Mouse (Mus musculus): Measurements from ENCODE around the gene Fam184b.
A peak's percentile ranks its signal among the peaks of the same experiment; 100 is the strongest.

Gene Fam184b

DNA sequence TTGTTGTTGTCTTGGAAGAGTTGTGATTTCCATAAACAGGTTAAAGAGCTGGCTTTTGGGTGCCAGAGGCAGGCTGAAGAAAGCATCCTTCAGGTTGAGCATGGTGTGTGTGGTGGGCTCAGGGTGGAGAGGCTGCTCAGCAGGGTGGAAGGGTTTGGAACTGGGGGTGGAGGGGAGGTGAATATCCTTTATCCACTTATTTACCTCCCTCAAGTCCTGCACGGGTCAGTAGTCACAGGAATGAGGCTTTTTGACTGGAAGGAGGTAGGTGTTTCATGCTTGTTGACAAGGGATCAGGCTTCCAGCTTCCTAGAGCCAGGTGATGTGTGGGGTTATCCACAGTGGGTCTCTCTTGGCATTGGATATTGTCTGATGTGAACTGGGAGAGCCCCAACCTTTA, 124.8 kb downstream of the Fam184b start:
- DNase-seq (ENCODE audit: low spot score in 2 of 2), result no peak

DNA sequence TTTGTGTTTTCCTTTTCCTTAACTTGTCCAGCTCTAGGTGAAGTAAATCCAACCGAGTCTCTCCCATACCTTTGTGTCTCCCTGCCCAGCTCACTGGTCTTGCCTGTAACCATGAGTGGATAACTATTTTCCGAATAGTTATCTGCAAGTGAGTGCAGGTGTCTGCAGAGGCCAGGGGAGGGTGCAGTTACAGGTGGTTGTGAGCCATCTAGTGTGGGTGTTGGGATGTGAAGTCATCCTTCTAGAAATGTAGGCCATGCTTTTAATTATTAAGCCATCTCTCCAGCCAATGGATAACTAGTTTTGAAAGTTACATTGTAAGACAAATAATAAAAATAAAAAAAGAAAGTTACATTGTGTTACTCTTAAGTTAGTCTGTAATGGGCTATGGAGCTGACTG, 125.9 kb downstream of the Fam184b start:
- DNase-seq (ENCODE audit: low spot score in 2 of 2), result no peak

DNA sequence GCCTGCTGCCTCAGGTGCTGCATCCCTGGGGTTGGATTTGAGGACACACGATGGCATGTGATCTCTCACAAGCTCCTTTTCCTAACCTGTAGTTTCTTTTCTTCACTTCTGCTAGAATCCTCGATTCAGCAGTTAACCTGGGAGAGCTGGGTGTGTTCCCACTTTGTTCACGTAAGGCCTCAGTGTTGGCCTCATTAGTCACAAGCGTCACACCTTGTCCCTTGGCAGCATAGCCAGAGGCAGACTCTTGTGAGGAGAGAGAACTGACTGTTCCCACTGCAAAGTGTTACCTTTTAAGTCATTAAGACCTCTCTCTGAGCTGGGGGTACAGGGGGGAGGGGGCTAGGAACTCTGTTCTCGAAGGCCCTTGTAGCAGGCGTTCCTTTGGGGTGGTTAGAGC, 126.5 kb downstream of the Fam184b start:
- DNase-seq (ENCODE audit: low spot score in 2 of 2), result no peak

DNA sequence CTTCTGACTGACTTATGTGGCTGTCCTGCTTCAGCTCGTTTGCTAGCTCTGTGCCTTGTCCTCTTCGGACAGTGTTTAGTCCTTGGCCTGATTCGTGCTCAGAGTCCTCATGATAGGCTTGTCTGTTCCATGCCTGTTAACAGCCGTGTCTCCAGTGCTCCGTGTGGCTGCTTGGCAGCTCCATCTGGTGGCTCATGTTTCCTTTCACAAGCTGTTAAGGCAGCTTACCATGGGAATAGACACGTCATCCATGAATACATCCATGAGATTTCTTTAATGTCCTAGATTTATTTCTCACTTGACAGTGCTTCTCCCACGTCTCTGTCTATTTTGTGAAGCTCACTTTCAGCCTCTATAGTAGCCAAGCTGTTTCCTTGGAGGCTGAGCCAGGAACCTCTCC, 129.3 kb downstream of the Fam184b start:
- no peak for DNase-seq (ENCODE audit: low spot score in 2 of 2)

DNA sequence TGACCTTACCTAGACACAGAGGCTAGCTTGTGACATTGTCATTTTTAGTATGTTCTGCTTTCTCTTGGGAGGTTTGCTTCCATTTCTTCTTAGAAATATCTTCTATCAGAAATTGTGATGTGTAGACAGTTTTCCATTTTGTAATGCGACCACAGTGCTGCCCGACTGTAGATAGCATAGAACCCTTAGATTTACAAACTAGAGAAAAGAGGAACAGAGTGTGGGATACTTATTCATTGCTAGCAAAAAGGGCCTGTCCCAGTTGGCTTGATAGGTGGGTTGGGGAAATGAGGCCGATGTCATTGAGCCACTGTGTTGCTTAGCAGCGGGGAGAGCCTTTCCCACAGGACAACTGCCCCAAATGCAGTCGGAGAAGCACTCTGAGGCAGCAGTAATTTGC, 141.8 kb downstream of the Fam184b start:
- DNase-seq (ENCODE audit: low spot score in 2 of 2), result no peak

DNA sequence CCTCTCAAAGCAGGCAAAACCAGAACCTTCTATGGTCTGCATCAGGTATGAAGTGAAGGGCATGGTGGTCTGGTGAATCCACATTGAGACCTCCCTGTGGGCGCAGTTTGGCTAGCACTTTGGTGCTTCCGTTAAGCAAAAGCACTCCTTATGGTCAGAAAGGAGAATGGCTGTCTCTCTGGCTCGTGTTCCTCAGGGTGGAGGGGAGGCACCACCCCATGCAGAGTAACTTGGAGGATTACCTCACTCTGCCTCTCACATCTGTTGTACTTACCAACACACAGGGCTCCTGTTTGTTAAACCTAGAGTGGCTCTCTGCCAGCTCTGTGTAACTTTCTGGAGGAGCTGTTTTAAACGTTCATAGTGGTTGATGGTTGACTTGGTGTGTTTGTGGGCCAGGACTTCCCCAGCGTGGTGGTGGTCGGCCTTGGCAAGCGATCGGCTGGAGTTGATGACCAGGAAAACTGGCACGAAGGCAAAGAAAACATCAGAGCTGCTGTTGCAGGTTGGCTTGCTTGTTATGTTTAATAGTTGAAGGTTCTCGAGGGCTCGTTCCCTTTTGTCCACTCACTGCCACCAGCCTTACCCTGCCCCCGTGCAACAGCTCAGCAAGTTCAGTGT, 142.4 kb downstream of the Fam184b start:
- no peak for DNase-seq (ENCODE audit: low spot score in 2 of 2)

DNA sequence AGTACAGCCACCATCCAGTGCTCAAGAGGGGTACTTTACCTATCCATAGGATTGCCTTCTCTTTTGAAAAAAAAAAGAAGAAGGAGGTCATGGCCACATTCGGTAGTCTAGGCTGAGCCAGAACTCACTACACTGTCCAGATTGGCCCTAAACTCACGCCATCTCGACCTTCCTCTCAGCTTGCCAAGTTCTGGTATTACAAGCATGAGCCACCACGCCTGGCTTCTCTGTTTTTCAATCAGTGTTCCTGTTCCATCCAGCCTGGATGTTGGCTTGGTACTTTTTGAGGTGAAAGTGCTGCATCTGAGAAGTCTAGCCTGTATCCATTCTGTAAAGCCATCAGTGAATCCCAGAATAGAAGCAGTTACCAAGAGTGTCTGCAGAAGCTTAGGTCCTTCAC, 142.9 kb downstream of the Fam184b start:
- no peak for DNase-seq (ENCODE audit: low spot score in 2 of 2)

DNA sequence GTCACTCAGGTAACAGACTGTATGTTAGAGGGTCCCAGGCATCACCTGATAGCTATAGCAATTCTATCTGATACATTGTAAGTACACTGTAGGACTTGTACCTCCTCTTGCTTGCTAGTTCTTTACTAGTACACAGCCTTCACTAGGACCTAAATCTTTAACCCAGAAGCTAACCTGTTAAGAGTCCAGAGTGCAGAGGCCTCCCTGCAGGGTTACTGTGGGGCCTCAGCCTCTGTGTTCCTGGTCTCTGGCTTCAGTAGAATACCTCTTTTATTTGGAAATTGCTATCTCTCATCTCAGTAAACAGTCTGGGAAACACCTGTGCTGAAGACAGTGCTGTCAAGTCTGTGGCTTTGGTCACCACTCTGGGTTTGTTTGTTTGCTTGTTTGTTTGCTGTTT, 143.4 kb downstream of the Fam184b start:
- DNase-seq (ENCODE audit: low spot score in 2 of 2), result no peak

DNA sequence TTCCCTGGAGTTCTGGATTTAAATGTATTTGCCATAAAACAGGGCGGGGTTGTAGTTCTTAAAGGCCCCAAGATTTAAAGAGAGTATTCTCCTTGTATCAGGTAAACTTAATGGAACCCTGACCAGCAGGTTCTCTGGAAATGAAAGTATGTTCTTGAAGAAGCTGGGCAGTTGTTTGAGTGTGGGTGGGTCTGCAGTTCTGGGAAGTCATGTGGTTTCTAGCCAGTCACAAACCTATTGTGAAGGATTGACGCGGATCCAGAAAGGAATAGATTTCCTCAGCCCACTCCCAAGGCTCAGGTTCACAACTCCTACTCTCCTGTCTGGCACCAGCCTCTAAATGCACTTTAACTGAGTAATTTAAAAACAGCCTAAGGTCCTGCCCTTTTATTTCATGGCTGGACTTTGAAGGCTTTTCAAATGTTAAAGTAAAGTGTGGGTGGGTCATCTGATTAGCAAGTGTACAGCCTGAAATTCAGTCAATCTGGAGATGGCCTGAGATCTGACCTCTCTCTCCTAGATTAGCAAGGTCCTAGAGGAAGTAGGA, 143.9 kb downstream of the Fam184b start:
- no peak for DNase-seq (ENCODE audit: low spot score in 2 of 2)

DNA sequence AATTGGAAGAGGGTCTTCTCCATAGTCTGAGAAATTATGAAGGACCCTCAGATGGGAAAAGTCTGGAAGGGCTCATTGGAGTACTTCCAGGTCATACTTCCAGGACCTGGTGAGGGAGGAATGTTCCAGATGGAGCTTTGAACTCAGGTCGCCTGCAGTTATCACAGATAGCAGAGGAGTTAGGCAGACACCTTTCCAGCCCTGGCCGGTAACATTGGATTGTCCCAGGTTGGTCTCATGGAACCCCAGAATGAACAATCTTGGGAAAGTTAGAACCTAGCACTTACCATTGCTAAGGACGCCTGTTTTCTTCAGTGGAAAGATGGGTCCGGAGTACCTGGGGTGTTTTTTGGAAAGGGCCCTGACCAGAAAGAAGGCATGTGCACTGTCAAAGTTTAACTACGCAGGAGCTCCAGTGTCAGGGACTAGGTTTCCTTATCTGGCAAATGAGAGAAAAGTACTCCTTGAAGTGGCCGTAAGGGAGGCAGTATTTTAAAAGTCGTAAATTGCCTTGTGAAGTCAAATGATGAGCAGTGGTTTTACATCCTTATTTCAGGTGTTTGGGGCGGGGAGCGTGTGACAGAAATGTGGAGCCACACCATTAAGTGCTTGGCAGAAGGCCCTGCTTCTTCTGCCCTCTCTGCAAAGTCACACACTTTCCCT, 145.2 kb downstream of the Fam184b start:
- DNase-seq (ENCODE audit: low spot score in 2 of 2), result no peak

DNA sequence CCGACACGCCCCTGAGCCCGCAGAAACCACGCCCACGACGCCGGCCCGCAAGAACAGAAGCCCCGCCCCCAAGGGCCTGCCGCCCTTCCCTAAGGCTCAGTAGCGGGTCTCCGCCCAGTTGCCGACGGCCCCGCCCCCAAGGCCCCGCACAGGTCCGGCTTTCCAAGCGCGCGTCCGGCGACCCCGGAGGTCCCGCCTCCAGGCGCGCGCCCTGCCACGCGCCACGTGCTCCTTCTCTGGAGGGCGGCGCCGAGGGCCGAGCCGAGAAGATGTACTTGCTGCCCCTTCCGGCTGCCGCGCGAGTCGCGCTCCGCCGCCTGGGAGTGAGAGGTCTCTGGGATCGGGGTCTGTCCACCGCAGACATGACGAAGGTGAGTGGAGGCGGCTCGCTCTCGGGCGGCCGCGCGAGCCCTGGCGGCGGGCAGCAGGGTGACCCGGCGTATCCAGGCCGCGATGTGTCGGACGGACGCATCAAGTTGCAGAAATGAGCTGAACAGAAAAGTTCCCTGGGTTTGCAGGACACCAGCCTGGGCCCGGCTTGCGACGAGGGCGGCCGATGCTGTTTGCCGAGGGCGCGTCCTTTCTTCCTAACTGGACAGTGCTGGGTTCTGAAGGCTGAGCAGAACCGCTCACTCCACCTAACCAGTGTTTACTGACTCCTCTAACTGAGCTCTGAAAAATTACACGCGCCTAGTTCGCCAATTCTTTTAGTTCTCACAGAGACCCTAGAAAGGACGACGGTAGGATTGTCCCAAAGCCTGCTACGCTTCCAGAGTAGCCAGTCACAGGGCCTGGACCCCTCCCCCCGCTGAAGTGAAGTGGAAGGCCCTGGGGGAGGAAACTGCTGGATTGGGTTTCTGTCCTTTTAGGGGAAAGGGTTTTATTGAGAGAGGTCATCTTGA, 146.0 kb downstream of the Fam184b start, which contains the start of gene Lap3:
Gene Lap3 (plus strand): TSS at position 184 of the 902 bp plus-strand sequence.
- DNase-seq (ENCODE audit: low spot score in 2 of 2), result peak; percentile 99

DNA sequence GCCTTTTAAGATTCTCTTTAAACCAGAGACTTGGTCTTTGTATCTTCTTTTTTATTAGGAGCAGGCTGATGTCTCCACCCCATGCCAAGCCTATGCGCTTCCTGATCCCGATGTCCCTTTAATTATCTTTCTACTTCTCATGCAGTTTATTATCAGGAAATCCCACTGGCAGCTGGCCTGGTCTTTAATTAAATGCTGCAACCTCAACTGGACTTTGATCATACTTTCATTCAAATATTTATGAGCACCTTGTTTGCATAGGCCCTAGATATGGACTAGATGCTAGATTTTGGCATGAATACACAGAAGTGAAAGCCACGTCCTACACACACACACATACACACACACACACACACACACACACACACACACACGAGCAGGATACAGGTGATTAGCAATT, 147.6 kb downstream of the Fam184b start:
- no peak for DNase-seq (ENCODE audit: low spot score in 2 of 2)

DNA sequence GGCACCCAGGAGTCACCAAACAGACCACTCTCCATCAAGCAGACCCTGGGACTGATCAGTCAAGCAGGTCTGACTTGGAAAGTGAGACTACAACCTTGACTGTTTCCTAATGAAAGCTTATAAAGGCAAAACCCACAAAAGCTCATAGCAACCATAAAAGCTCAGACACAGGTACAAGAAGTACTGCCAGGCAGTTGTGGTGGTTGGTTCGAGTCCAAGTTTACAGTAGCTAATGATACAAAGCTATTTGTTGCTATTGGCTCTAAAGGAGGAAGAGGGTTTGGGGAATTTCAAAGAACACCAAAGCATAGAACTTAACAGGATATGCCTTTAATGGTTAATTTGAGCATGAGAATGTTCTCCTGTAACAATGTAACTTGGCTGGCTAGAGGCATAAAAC, 155.8 kb downstream of the Fam184b start:
- DNase-seq (ENCODE audit: low spot score in 2 of 2), result no peak

DNA sequence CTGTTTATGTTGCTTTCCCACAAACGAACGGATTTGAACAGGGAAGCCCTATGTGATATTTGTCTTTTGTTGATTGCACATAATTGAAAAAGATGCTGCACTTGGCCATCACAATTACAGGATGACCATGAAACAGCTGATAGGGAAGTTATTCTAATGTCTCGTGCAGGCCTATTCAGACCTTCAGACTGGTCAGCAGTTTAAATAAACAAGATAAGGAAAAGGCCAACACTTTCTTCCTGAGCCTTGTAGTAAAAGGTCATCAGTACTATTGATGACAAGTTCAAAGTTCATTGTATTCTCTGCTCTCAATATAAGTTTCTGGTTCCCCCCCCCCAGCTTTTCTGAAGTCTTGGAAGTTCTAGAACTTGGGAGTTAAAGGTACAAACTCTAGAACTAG, 156.8 kb downstream of the Fam184b start:
- DNase-seq (ENCODE audit: low spot score in 2 of 2), result no peak

DNA sequence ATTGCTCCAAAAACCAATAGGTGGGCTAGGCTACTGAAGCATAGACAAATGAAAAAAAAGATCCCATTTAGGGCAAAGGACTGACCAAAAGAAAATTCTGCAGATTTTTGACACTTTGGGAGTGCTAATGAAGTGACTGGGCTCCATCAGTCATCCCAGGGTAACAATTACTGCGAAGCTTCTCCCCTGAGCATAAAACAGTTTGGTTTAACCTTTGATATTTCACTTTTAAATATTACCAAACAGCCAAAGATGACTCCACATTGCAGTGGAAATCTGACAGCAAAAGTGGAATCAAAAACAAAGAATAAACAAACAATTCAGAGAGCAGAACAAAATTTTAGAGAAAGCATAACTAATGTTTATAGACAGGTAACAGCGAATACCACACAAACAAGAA, 158.3 kb downstream of the Fam184b start:
- DNase-seq (ENCODE audit: low spot score in 2 of 2), result no peak

DNA sequence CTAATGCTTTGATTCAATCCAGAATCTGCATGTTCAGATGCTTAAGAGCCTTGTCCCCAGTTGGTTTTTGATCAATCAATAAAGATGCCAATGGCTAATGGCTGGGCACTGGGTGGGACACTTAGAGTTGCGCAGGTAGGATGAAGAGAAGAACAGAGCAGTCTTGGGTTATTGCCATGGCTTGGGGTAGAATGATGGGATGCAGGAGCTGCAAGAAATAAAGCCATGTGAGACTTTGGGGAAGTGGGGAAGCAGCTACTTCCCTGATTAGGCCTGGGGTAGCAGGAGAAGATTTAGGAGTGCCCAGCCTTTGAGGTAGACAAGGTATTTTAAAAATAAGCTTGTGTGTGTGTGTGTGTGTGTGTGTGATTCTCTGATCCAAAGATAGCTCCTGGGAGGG, 159.3 kb downstream of the Fam184b start:
- DNase-seq (ENCODE audit: low spot score in 2 of 2), result no peak

Data from urinary bladder, postnatal 4 days (tissue).